Mouse (Mus musculus): ENCODE data around the gene Myh7.

- no peak for TF ChIP-seq CTCF (IDR thresholded peaks at IDR 0.05; ENCODE audit: low read depth, low read length)
- no peak for TF ChIP-seq POLR2A (IDR thresholded peaks at IDR 0.05; ENCODE audit: borderline replicate concordance, low read depth, low read length)
These were observed 45.6 kb downstream of the Myh7 start for GRCm38 (mm10) chr14:54948781-54949180.
